Mouse (Mus musculus) olfactory bulb, adult 2 months (tissue): ENCODE measurements around the gene 4931406C07Rik. TPM values are rescaled to one million over a fixed set of nuclear protein-coding genes. Genes with fewer than 3 reads are reported as not detected.

ENCODE experiments used
- H3K27ac ChIP-seq: fragments of 200-500 bp; 2 replicates; pipeline ENCODE4 v1.5.1; 2012; ENCODE audit warnings: low read depth, low read length; ENCODE audit not compliant: insufficient read depth
- H3K4me1 ChIP-seq: fragments of 200-500 bp; 2 replicates; pipeline ENCODE4 v1.6.1; 2012; ENCODE audit warnings: low read length; ENCODE audit not compliant: control insufficient read depth, insufficient read depth
- H3K4me3 ChIP-seq: fragments of 200-500 bp; 2 replicates; pipeline ENCODE4 v1.5.1; 2012; ENCODE audit warnings: mild to moderate bottlenecking, low read depth, low read length, moderate library complexity; ENCODE audit not compliant: insufficient read depth
- CTCF ChIP-seq: fragments of 200-500 bp; IDR thresholded peaks from 2 replicates; pipeline ENCODE4 v1.5.1; 2012; ENCODE audit warnings: low read depth, mild to moderate bottlenecking, low read length, moderate library complexity; ENCODE audit not compliant: insufficient read depth
- POLR2A ChIP-seq: fragments of 200-500 bp; IDR thresholded peaks from 2 replicates; pipeline ENCODE4 v1.6.1; 2012; ENCODE audit warnings: mild to moderate bottlenecking, low read depth, low read length, moderate library complexity; ENCODE audit not compliant: insufficient read depth
- WGBS: fragments of 180-500 bp; shearing (Covaris S2); methylation state at CpG from one replicate; pipeline ENCODE4 v1.1.7; 2018; 5-methylcytosine and 5-hydroxymethylcytosine counted together
- polyA plus RNA-seq: library from polyadenylated mRNA; stranded (reverse); fragments of >200 nt; gene quantifications from 2 replicates; pipeline ENCODE4 v1.2.4, GENCODE M21; 2012; ENCODE audit warnings: low replicate concordance; ENCODE audit not compliant: missing spikeins, insufficient read depth, insufficient read length

The 4931406C07Rik gene
- polyA plus RNA-seq, 1 experiment, result not detected

DNA sequence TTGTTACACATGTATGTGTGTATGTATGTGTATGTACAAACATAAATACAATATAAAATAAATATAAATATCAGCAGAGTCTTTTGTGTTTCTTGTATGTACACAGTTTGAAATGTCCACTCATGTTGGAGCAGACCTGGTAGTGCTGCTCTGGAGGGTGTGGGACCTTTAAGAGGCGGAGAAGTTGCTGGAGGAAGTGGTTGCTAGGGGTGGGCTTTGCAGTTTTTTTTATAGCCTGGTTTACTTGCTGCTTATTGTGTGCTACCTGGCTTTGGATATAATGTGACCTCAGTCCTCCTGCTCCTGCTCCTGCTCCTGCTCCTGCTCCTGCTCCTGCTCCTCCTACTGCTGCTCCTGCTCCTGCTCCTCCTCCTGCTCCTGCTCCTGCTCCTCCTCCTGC is 72.6 kb downstream of the 4931406C07Rik start:
- peaks cover 4% of the 10 kb centered on the region for H3K4me1 ChIP-seq
- H3K4me3 ChIP-seq, result no peak overlapping the region
- TF ChIP-seq CTCF, result no peak
- TF ChIP-seq POLR2A, result no peak
- H3K27ac ChIP-seq, result no peak overlapping the region
- 92% methylated on average over 1 of the region's 1 CpGs for WGBS

Other genes with a start within 250 kb of the 4931406C07Rik start
- not detected in 2 replicates for gene Hephl1, start 194.3 kb downstream of the 4931406C07Rik start, polyA plus RNA-seq
- not detected in 2 replicates for gene Vstm5, start 67.4 kb downstream of the 4931406C07Rik start, polyA plus RNA-seq
- not detected in 2 replicates for gene Med17, start 26.5 kb downstream of the 4931406C07Rik start, polyA plus RNA-seq
- gene Taf1d, start 234 bp downstream of the 4931406C07Rik start, polyA plus RNA-seq, result 378 TPM in 1 of 2 replicates, not detected in the other
- gene Cep295, start 51.3 kb upstream of the 4931406C07Rik start, polyA plus RNA-seq, result 242 TPM in 1 of 2 replicates, not detected in the other
- not detected in 2 replicates for gene Smco4, start 187.0 kb upstream of the 4931406C07Rik start, polyA plus RNA-seq